Mouse (Mus musculus) liver, adult (tissue): ENCODE results near the gene Acvr2b.

Experiments
- GATA4 ChIP-seq: IDR thresholded peaks from 2 replicates; pipeline ENCODE4 v1.6.1; 2014; ENCODE audit warnings: mild to moderate bottlenecking, low read length; ENCODE audit not compliant: insufficient replicate concordance

Acvr2b gene

DNA sequence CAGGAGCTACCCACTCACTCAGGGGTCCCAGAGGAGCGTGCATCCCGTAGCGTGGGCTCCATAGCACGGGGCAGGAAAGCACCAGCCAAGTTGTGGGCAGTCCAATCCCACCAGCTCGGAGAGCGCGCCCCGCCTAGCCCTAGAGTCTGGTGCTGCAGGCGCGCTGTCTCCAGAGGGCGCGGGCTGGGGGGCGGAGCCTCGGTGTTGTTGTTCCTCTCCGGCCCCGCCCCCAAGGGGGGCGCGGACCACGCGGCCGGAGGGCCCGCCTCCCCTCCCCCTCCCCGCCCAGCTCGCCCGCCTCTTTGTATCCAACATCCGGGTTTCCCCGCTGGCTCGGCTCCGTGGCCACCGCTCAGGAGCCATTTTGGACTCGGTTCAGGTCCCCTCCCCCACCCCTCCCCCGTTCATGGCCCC is at the start of gene Acvr2b:
Acvr2b (plus strand) TSS at position 318 of the 414 bp plus-strand sequence.
- TF ChIP-seq GATA4, result no peak

DNA sequence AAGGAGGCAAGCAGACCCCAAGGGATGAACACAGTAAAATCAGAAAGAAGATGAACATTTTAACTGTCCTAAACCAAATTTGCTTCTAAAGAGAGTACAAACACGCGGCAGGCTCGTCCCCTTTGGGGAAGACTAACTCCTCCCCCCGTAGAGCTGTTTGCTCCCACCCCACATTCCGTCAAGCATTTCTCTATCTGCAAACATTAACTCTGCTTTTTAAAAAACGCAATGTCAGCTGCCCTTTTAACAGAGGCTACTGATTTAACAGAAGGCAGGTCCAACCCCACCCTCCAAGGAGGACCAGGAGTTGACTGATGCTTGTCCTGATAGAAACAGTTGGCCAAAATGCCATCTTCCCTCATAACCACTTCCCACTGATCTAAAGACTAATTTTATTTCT is 48.0 kb upstream of the Acvr2b start:
- no peak for TF ChIP-seq GATA4

DNA sequence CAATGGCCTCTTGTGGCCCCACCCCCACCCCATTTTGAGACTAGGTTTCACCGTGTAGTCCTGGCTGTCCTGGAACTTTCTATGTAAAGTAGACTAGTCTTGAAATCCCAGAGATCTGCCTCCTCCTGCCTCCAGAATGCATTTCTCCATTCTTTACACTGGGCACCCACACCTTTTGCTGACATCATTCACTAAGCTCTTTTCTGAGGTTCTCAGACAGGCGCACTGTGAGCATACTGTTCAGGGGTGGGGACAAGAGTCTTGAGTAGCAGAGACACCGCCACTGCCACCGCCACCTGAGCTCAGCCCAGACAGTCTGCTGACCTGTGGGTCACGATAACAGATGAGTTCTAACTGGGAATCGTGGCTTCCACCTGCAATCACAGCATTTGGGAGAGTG is 46.0 kb upstream of the Acvr2b start:
- TF ChIP-seq GATA4, result no peak

DNA sequence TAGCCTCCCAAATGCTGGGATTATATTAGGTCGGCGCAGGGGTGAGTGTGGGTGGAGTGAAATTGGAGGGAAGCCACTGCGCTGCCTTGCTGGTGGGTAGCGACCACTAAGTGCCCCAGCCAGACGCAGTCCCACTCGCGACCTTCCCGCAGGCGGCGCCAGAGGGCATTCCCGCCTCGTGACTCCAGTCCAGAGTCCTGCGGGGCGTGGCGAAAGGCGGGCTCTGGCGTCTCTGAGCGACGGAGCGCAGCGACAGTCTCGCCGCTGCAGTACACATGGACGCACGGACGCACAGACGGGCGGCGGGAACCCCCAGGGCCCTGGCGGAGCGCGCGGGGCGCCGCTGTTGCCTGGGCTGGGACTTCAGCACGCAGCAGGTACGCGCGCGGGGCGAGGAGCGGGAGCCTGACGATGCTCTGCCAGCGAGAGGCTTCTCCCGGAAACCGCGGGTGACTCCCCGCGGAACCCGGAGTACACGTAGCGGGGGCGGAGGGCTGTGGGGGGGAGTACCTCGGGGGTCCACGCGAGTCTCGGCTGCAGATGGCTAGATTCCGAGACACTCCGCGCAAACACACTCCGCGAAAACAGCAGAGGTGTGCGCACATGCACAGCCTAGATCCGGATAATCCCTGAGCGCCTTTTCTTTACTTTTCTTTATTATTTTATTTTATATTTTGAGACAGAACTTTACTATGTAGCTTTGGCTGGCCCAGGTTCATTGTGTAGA is 44.4 kb upstream of the Acvr2b start, which contains the start of gene Xylb:
Xylb (plus strand) TSS at position 51 of the 727 bp plus-strand sequence.
- no peak; the same call in 1 of the 2 replicates for TF ChIP-seq GATA4

DNA sequence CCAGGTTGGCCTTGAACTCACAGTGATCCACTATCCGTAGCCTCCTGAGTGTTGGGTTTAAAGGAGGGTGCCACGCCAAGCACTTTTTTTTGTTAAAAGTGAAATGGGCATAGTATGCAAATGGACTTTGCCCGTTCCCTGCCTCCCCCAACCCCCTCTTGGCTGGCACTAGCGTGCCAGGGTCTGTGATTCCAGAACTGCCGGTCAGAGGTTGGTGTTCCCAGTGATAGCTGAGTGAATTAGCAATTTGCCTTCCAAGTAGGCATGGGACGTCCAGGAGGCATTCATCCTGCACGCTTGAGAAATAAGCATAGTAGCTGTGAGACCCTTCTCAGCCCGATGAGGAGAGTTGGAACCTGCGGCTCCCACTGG is 43.9 kb upstream of the Acvr2b start:
- TF ChIP-seq GATA4, result peak; percentile 63; the same call in 1 of the 2 replicates

DNA sequence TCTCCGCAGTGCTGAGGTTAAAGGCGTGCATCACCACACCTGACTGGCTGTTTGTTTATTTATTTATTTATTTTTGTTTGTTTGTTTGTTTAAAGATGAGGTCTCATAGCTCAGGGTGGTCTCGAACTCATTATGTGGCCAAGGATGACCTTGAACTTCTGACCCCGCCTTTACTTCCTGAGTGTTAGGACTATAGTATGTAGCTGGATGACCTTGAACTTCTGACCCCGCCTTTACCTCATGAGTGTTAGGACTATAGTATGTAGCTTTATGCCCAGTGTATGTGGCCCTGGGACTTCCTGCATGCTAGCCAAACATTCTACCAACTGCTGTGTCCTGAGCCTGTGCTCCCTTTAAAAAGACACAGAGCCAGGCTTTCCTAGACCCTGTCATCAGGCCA is 40.5 kb upstream of the Acvr2b start:
- no peak for TF ChIP-seq GATA4

DNA sequence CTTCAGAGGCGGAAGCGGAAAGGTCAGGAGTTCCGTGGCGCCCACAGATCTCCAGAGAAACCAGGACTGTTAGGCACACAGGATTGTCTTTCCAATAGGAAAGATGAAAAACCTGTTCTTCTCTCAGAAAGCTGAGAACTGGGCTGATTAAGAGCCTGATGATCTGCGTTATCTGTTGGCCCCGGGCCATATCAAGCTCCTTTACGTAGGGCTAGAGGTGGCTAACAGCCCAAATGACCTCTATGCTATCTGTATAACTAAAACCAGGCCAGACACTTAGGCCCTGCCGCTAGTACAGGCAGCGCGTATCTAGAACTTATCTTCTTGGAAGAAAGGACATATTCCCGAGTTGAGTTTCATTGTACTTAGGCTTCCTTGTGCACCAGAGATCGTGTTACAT is 38.7 kb upstream of the Acvr2b start:
- TF ChIP-seq GATA4, result no peak

DNA sequence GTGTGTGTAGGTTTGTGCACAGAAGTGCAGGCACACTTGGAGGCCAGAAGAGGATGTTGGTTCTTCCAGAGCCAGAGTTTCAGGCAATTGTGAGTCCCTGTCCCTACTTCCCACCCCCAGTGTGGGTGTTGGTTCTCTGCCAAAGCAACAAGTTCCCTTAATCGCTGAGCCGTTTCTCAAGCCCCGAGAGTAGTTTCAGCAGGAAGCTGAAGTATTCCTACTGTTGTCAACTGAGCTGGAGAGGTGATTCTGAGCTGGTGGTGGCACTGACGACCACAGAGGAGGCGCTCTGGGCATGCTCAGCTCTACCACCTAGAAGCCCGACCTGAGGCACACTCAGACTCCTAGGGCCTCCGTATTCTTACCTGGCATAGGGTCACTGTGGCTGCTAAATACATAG is 36.6 kb upstream of the Acvr2b start, which contains the start of gene Slc22a14:
Slc22a14 (minus strand) TSS at position 270 of the 400 bp plus-strand sequence.
- no peak for TF ChIP-seq GATA4

DNA sequence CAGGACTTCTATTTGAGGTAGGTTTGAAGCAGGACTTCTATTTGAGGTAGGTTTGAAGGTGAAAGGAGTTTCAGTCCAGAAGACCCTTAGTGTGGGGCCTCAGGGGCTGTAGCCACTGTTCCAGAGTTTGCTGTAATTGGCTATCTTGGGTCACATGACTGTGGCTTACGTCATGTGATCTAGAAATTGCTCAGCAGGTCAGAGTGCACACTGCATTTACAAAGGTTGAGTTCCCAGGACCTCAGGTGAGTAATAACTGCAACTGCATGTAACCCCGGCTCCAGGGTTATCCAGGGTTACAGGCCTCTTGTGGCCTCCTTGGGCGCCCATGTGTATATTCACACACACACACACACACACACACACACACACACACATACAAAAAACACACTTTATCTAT is 33.6 kb upstream of the Acvr2b start:
- no peak for TF ChIP-seq GATA4

DNA sequence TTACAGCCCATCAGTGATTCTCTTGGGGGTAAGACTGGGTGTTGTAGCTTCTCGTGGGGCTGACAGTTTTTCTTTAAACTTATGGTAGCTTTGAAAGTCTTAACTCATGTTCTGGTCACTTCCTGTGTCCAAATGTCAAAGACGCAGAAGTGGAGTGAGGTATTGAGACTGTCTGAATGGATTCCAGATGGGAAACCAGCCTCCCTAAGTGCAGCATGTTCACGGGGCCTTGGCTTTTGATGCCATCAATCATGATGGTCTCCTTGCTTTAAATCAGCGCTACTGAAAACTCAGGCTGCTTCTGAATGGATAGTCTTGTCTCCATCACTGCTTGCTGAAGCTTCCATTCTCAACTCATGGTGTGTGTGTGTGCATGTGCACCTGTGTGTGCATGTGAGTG is 30.7 kb upstream of the Acvr2b start:
- no peak for TF ChIP-seq GATA4

DNA sequence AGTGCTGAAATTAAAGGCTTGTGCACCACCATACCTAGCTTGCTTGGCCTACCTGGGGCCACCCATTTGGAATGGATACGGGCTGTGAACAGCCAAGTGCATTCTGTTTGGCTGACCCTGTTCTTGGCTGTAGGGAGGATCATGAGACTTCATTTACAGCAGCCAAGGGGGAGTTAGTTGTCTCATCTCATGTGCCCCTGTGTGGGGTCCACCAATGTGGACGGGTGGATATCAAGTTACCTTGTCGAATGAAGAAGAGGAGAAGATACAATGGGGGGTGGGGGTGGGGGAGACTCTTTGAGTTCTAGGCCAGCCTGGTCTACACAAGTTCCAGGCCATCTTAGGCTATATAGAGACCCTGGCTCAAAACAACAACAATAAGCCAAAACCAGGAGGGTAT is 26.9 kb upstream of the Acvr2b start:
- no peak for TF ChIP-seq GATA4

DNA sequence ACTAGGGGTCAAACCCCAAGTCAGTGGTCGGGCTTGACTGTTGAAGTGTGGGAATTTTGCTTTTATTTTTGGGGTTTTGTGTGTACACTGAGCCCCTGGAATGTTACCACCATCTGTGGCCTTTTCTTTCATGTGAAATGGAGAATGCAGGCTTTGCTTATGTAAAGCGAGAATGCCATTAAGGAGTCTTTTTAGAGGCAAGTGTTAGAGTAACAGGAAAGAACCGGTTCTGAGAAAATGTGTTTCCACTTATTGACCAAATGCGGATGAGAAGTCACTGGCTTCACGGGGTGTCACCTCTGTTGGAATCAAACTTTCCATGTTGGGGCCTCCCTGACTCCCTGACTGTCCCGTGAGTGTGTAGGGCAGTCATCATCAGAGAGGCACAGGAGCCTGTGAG is 26.4 kb upstream of the Acvr2b start:
- TF ChIP-seq GATA4, result no peak

DNA sequence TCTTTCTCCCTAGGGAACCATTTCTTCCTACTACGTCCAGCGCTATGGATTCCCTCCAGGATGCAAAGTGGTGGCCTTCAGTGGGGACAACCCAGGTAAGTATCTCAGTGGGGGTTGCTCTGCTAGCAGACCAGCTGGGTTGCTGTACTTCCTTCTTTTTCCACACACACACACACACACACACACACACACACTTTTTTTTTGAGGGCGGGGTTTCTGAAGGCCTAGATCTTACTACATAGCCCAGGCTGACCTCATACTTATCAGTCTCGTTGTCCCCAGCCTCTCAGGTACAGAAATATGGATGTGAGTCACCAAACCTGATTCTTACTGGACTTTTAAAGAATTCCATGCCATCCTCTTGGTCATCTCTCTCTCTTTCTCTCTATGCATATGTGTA is 23.7 kb upstream of the Acvr2b start:
- TF ChIP-seq GATA4, result no peak

DNA sequence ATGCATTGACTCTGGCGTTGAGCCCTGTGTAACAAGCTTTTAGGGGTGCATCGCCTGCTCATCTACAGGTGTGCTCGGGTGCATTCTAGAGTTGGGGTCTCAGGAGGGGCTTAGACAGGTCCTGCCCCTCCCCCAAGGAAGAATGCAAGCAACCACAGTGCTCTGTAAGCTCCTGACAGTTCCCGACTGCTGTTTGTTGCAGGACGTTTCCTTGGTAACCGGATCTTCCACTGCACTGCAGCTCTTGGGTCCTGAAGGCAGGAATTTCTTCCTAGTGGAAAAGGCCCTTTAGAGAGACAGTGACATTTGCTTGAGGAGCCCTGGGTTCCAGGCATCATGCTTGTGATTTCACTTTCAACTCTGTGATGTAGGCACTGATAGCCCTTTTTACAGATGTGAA is 19.3 kb upstream of the Acvr2b start:
- TF ChIP-seq GATA4, result no peak

DNA sequence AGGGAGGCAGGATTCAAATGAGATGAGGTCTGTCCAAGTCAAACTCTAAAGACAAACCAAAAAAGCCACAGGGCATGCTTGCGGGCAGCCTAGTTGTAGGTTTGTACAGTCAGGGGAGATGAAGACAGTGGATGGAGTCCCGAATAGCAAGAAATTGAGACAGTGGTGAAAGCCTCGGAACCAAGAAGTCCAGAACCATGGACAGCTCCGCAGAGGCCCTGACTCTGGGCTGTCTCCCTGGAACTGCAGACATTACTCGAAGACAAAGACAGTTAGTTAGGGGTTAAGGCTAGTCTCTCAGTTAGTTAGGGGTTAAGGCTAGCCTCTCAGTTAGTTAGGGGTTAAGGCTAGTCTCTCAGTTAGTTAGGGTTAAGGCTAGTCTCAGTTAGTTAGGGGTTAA is 13.0 kb upstream of the Acvr2b start:
- TF ChIP-seq GATA4, result no peak

DNA sequence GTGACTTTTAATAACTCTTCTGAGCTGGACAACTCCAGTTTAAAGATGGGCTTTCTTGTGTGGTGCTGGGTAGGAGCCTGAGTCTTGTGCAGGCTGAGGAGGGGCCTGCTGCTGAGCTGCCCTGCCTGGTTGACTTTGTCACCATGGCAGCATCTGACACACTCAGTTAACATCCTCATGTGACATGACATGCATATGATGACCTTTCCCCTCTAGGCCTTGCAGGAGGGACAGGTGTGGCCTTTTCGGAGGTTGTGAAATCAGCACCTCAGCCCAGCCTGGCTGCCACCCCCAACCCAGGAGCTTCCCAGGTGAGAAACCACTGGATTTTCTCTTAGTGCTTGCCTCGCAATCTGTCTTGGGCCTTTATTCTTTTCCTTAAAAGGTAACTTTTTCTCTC is 11.7 kb upstream of the Acvr2b start:
- TF ChIP-seq GATA4, result no peak

DNA sequence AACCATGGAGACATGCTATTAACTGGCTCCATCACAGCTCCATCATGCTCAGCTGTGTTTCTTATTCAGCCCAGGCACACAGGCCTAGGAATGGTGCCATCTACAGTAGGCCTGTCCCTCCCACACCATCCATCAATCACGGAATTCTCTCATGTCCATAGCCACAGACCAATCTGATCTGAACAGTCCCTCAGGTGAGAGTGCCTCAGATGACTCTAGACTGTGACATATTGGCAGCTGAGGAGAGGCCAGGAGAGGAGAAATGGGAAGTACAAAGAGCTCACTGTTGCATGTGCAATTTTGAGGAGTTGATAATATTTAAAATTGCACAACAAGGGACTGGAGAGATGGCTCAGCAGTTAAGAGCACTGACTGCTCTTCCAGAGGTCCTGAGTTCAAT is 7.1 kb upstream of the Acvr2b start:
- TF ChIP-seq GATA4, result no peak

DNA sequence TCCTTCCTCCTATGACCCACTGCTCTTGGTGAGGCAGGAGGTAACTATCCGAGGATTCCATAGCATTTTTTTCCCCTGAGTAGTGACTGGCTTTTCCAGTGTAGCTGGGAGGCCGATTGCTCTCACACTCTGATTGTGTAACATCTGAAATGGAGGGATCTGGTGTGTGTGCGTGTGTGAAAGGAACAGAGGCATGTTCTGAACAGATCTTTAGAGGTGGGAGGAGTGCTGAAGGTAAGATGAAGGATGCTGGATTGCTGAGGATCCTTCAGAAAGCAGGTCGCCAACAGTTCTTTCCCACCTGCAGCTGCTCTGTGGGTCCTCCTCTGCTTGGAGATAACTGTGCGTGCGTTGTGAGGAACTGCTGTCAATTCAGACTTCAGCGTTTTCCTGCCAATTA is 567 bp upstream of the Acvr2b start:
- TF ChIP-seq GATA4, result no peak; the same call in 1 of the 2 replicates
